Mouse (Mus musculus): ENCODE measurements around the gene Cdh6.
A peak's percentile ranks its signal among the peaks of the same experiment; 100 is the strongest.

Cdh6 gene

GRCm38 (mm10) chr15:13155418-13155817 lies 18.1 kb downstream of the Cdh6 start:
- DNase-seq, result no peak

- DNase-seq, result no peak
Measured at GRCm38 (mm10) chr15:13141983-13142382, 31.5 kb downstream of the Cdh6 start.

GRCm38 (mm10) chr15:13139662-13140061 lies 33.8 kb downstream of the Cdh6 start:
- DNase-seq, result no peak

GRCm38 (mm10) chr15:13137166-13137565 lies 36.3 kb downstream of the Cdh6 start:
- DNase-seq, result no peak

GRCm38 (mm10) chr15:13134086-13134485 lies 39.4 kb downstream of the Cdh6 start:
- DNase-seq, result no peak

GRCm38 (mm10) chr15:13133370-13133769 lies 40.1 kb downstream of the Cdh6 start:
- no peak for DNase-seq

- no peak for DNase-seq
Measured at GRCm38 (mm10) chr15:13132493-13132892, 41.0 kb downstream of the Cdh6 start.

GRCm38 (mm10) chr15:13130246-13130645 lies 43.2 kb downstream of the Cdh6 start:
- DNase-seq, result no peak

- no peak for DNase-seq
Measured at GRCm38 (mm10) chr15:13100341-13100740, 73.1 kb downstream of the Cdh6 start.

GRCm38 (mm10) chr15:13097861-13098260 lies 75.6 kb downstream of the Cdh6 start:
- DNase-seq, result no peak

GRCm38 (mm10) chr15:13095406-13095805 lies 78.1 kb downstream of the Cdh6 start:
- DNase-seq, result no peak

- DNase-seq, result no peak
Measured at GRCm38 (mm10) chr15:13094881-13095256, 78.6 kb downstream of the Cdh6 start.

- no peak for DNase-seq
Measured at GRCm38 (mm10) chr15:13093954-13094880, 79.3 kb downstream of the Cdh6 start.

- DNase-seq, result no peak
Measured at GRCm38 (mm10) chr15:13092064-13092463, 81.4 kb downstream of the Cdh6 start.

GRCm38 (mm10) chr15:13088504-13089058 lies 84.9 kb downstream of the Cdh6 start:
- DNase-seq, result peak in 1 of 2 experiments; percentile 2

GRCm38 (mm10) chr15:13084746-13085145 lies 88.7 kb downstream of the Cdh6 start:
- no peak for DNase-seq

- no peak for DNase-seq
Measured at GRCm38 (mm10) chr15:13076908-13077669, 96.4 kb downstream of the Cdh6 start.

GRCm38 (mm10) chr15:13074047-13074446 lies 99.4 kb downstream of the Cdh6 start:
- no peak for DNase-seq

GRCm38 (mm10) chr15:13068213-13068516 lies 105.3 kb downstream of the Cdh6 start:
- DNase-seq, result no peak

GRCm38 (mm10) chr15:13067429-13068212 lies 105.9 kb downstream of the Cdh6 start:
- no peak for DNase-seq

- DNase-seq, result no peak
Measured at GRCm38 (mm10) chr15:13066765-13067164, 106.7 kb downstream of the Cdh6 start.

GRCm38 (mm10) chr15:13063633-13064032 lies 109.8 kb downstream of the Cdh6 start:
- DNase-seq, result no peak

- DNase-seq, result no peak
Measured at GRCm38 (mm10) chr15:13057728-13058127, 115.7 kb downstream of the Cdh6 start.

Measured in spleen, adult 18-20 months (tissue).